Mouse (Mus musculus) intestine, embryonic 14.5 days (tissue): ENCODE measurements around the gene Abracl. TPM values are rescaled to one million over a fixed set of nuclear protein-coding genes. Genes with fewer than 3 reads are reported as not detected.
A peak's percentile ranks its signal among the peaks of the same experiment; 100 is the strongest.

ENCODE experiments used
- ATAC-seq: fragments of 200-750 bp; cut with Nextera tagmentation; replicated peaks from 2 replicates; pipeline ENCODE4 v1.8.0; 2017; ENCODE audit warnings: low read depth, moderate number of reproducible peaks, moderate TSS enrichment, moderate library complexity; ENCODE audit not compliant: low FRiP score, low TSS enrichment
- DNase-seq: peaks from one replicate; pipeline ENCODE4 v3.0.0-alpha.2; 2018; ENCODE audit warnings: low spot score
- H3K27ac ChIP-seq: fragments of 300-500 bp; sonication (generic); 2 replicates; pipeline ENCODE4 v1.5.1; 2014; ENCODE audit warnings: low read depth, mild to moderate bottlenecking, control low read depth
- H3K27me3 ChIP-seq: fragments of 300-500 bp; sonication (generic); replicated peaks from 2 replicates; pipeline ENCODE4 v1.6.1; 2014; ENCODE audit warnings: low read length, control low read depth; ENCODE audit not compliant: control insufficient read depth, insufficient read depth
- H3K36me3 ChIP-seq: fragments of 300-500 bp; sonication (generic); 2 replicates; pipeline ENCODE4 v1.6.1; 2014; ENCODE audit warnings: low read length, control low read depth; ENCODE audit not compliant: control insufficient read depth, insufficient read depth
- H3K4me1 ChIP-seq: fragments of 300-500 bp; sonication (generic); replicated peaks from 2 replicates; pipeline ENCODE4 v1.6.1; 2014; ENCODE audit warnings: low read length, control low read depth, mixed read lengths; ENCODE audit not compliant: control insufficient read depth, insufficient read depth
- H3K4me2 ChIP-seq: fragments of 300-500 bp; sonication (generic); 2 replicates; pipeline ENCODE4 v1.6.1; 2014; ENCODE audit warnings: low read length
- H3K4me3 ChIP-seq: fragments of 300-500 bp; sonication (generic); 2 replicates; pipeline ENCODE4 v1.5.1; 2014; ENCODE audit warnings: low read depth, low read length, control low read depth, mixed read lengths
- H3K9ac ChIP-seq: fragments of 300-500 bp; sonication (generic); 2 replicates; pipeline ENCODE4 v1.6.1; 2014; ENCODE audit warnings: mild to moderate bottlenecking, low read length
- H3K9me3 ChIP-seq: fragments of 300-500 bp; sonication (generic); 2 replicates; pipeline ENCODE4 v1.6.1; 2016; ENCODE audit warnings: low read length, control low read depth; ENCODE audit not compliant: control insufficient read depth
- whole genome bisulfite sequencing: fragments of 180-500 bp; shearing (Covaris S2); extraction: QIAGEN DNeasy Blood & Tissue Kit; methylation state at CpG from one replicate; pipeline ENCODE4 v1.1.7; 2014; 5-methylcytosine and 5-hydroxymethylcytosine counted together
- polyA plus RNA-seq: library from polyadenylated mRNA; unstranded; fragments of >200 nt; fragmentation: Nextera tagmentation; extraction: Ambion mirVana; gene quantifications from 2 replicates; pipeline ENCODE4 v1.2.1, GENCODE M21; 2014

Gene Abracl
- polyA plus RNA-seq, 1 experiment from 2014 or later = 172 TPM

- no peaks in the 10 kb centered on the region for H3K9me3 ChIP-seq
- H3K4me2 ChIP-seq = no peak overlapping the region
- H3K4me3 ChIP-seq = no peak overlapping the region
- no peak overlapping the region for H3K27ac ChIP-seq
- WGBS = 90% methylated on average over 7 of the region's 7 CpGs
- ATAC-seq (no peak), DNase-seq (no peak)
- H3K36me3 ChIP-seq = no peaks in the 10 kb centered on the region
- H3K9ac ChIP-seq = no peak overlapping the region
- no peaks in the 10 kb centered on the region for H3K27me3 ChIP-seq
- peaks cover 27% of the 10 kb centered on the region for H3K4me1 ChIP-seq
Measured at GRCm38 (mm10) chr10:18064606-18065228, 41.6 kb upstream of the Abracl start.

GRCm38 (mm10) chr10:18061533-18061932 is 38.4 kb upstream of the Abracl start:
- WGBS = 90% methylated on average over 4 of the region's 4 CpGs
- no peak for DNase-seq
- no peak overlapping the region for H3K4me3 ChIP-seq
- H3K9ac ChIP-seq = no peak overlapping the region
- ATAC-seq = no peak
- peaks cover 19% of the 10 kb centered on the region for H3K4me1 ChIP-seq
- no peaks in the 10 kb centered on the region for H3K9me3 ChIP-seq
- H3K27ac ChIP-seq = no peak overlapping the region
- no peaks in the 10 kb centered on the region for H3K27me3 ChIP-seq
- no peak overlapping the region for H3K4me2 ChIP-seq
- H3K36me3 ChIP-seq = no peaks in the 10 kb centered on the region

- no peak overlapping the region for H3K27ac ChIP-seq
- no peaks in the 10 kb centered on the region for H3K9me3 ChIP-seq
- H3K4me2 ChIP-seq = no peak overlapping the region
- H3K27me3 ChIP-seq = no peaks in the 10 kb centered on the region
- no peak for DNase-seq
- no peak overlapping the region for H3K9ac ChIP-seq
- 73% methylated on average over 2 of the region's 2 CpGs for WGBS
- no peak overlapping the region for H3K4me3 ChIP-seq
- ATAC-seq = no peak
- peaks cover 14% of the 10 kb centered on the region for H3K4me1 ChIP-seq
- no peaks in the 10 kb centered on the region for H3K36me3 ChIP-seq
Measured at GRCm38 (mm10) chr10:18060778-18061177, 37.7 kb upstream of the Abracl start.

GRCm38 (mm10) chr10:18059807-18060206 is 36.7 kb upstream of the Abracl start:
- Histone ChIP-seq H3K36me3 (no peaks in the 10 kb centered on the region), H3K4me3 (no peak overlapping the region), H3K27me3 (no peaks in the 10 kb centered on the region), H3K4me1 (peaks cover 14% of the 10 kb centered on the region), H3K27ac (no peak overlapping the region), H3K4me2 (no peak overlapping the region), H3K9me3 (no peaks in the 10 kb centered on the region), H3K9ac (no peak overlapping the region)
- 75% methylated on average over 13 of the region's 13 CpGs for WGBS
- DNase-seq = peak; percentile 54
- no peak for ATAC-seq

- Histone ChIP-seq H3K4me3 (no peak overlapping the region), H3K27me3 (no peaks in the 10 kb centered on the region), H3K4me1 (peaks cover 14% of the 10 kb centered on the region), H3K27ac (no peak overlapping the region), H3K9ac (no peak overlapping the region), H3K36me3 (no peaks in the 10 kb centered on the region), H3K9me3 (no peaks in the 10 kb centered on the region), H3K4me2 (no peak overlapping the region)
- DNase-seq = peak; percentile 42
- ATAC-seq = no peak
- WGBS = 88% methylated on average over 9 of the region's 9 CpGs
Measured at GRCm38 (mm10) chr10:18058681-18059338, 35.7 kb upstream of the Abracl start.

GRCm38 (mm10) chr10:18056391-18056745 is 33.3 kb upstream of the Abracl start:
- no peak for ATAC-seq
- Histone ChIP-seq H3K9me3 (no peaks in the 10 kb centered on the region), H3K9ac (peak overlapping the region; percentile 93), H3K27me3 (no peaks in the 10 kb centered on the region), H3K27ac (peak overlapping the region; percentile 86; the same call in 1 of the 2 replicates), H3K36me3 (no peaks in the 10 kb centered on the region), H3K4me1 (peaks cover 14% of the 10 kb centered on the region), H3K4me3 (peak overlapping the region; percentile 93), H3K4me2 (peak overlapping the region; percentile 83)
- WGBS = 1% methylated on average over 8 of the region's 8 CpGs
- DNase-seq = no peak

GRCm38 (mm10) chr10:18055696-18056390 is 32.8 kb upstream of the Abracl start, which contains the start of gene Reps1:
Gene Reps1, plus strand, starts transcription at chr10:18055861.
- Histone ChIP-seq H3K27ac (peak within 1 kb of the TSS; percentile 86), H3K9me3 (no peaks in the 10 kb centered on the region), H3K4me1 (peaks cover 14% of the 10 kb centered on the region), H3K4me2 (peak within 1 kb of the TSS; percentile 83), H3K27me3 (no peaks in the 10 kb centered on the region), H3K9ac (peak within 1 kb of the TSS; percentile 93), H3K36me3 (no peaks in the 10 kb centered on the region), H3K4me3 (peak within 1 kb of the TSS; percentile 93)
- DNase-seq (peak; percentile 85), ATAC-seq (peak; percentile 78)
- 1% methylated on average over 60 of the region's 90 CpGs for whole genome bisulfite sequencing

- H3K9me3 ChIP-seq = no peaks in the 10 kb centered on the region
- peak overlapping the region; percentile 93 for H3K9ac ChIP-seq
- DNase-seq (peak; percentile 88), ATAC-seq (peak; percentile 97)
- peaks cover 14% of the 10 kb centered on the region for H3K4me1 ChIP-seq
- 2% methylated on average over 60 of the region's 61 CpGs for WGBS
- no peaks in the 10 kb centered on the region for H3K36me3 ChIP-seq
- H3K27me3 ChIP-seq = no peaks in the 10 kb centered on the region
- peak overlapping the region; percentile 86 for H3K27ac ChIP-seq
- H3K4me2 ChIP-seq = peak overlapping the region; percentile 83
- H3K4me3 ChIP-seq = peak overlapping the region; percentile 93
Measured at GRCm38 (mm10) chr10:18055009-18055695, 32.1 kb upstream of the Abracl start.
